Mouse (Mus musculus) E14TG2a.4 (cell line): ENCODE measurements at regions not wholly inside any gene's neighbourhood (a gene's known extent, or its start where the extent isn't known, plus 50 kb on each side); places are given as distances from the start of the nearest gene placed in this dataset.

Source experiments
- CTCF ChIP-seq: conservative IDR thresholded peaks from 2 replicates; pipeline ENCODE4 v1.5.1; 2014; ENCODE audit warnings: low read length
- NANOG ChIP-seq: IDR thresholded peaks from 2 replicates; pipeline ENCODE4 v1.6.1; 2014; ENCODE audit warnings: borderline replicate concordance, low read length, mixed read lengths
- POU5F1 ChIP-seq: IDR thresholded peaks from 2 replicates; pipeline ENCODE4 v1.6.1; 2014; ENCODE audit warnings: low read length, borderline replicate concordance

DNA sequence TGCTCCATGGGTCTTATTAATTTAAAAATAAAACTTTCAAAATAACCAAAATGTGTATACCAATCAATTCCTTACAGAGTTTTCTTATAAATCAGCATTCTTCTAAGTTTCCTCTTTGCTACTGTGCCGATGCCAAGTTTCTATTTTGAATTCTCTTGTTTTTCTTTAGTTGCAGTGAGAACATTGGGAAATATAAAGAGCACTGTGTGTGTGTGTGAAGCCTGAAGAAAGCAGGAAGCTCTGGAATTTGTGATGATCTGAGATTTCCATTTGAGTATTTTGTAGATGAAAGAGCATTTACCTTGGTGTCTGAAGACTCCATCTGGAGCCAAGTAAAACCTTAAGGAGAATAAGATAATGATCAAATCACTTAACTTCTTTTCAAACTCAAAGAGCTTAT lies 310.6 kb downstream of the Cdh10 start:
- TF ChIP-seq CTCF = no peak
- TF ChIP-seq NANOG = no peak
- no peak for TF ChIP-seq POU5F1
